Mouse (Mus musculus): ENCODE results near the gene Ppm1h. TPM values are rescaled to one million over a fixed set of nuclear protein-coding genes. Genes with fewer than 3 reads are reported as not detected.
A peak's percentile ranks its signal among the peaks of the same experiment; 100 is the strongest.
"Not testable (repeated sequence)": the region's sequence is repeated elsewhere in the genome, so short reads cannot be mapped to it uniquely, and the experiment has no call there.

Ppm1h gene
- total and polyA plus RNA-seq, 2 experiments from 2014 or later = 31.1 to 31.7 TPM

DNA sequence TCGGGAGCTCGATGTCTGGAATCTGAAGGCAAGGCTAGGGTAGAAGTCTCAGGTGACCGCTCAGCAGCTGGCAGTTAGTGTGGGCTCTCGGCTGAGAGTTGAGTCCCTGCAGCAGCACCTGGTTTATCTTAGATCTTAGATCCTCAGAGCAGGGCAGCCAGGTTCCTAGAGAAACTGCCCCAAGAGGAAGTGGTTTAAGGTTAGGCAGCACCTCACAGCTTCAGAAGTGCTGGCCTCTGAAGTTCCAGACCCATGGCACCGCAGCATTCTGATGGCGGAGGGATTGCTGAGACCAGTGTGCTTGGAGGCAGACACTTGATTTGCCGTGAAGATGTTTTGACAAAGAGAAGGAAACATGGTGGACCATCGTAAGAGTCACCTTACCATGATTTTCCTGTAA is 237.3 kb downstream of the Ppm1h start:
- no peaks in the 10 kb centered on the region for H3K27me3 ChIP-seq (ENCODE audit: insufficient read depth, low read length)
- no peaks in the 10 kb centered on the region for H3K36me3 ChIP-seq (ENCODE audit: insufficient read depth)
- no peak for TF ChIP-seq CTCF (IDR thresholded peaks at IDR 0.05; ENCODE audit: low read depth)
- H3K4me1 ChIP-seq (ENCODE audit: insufficient read depth) = 0 out of 2 replicates have a peak, but pooled peaks cover 10% of the 10 kb centered on the region
- no peaks in the 10 kb centered on the region for H3K9me3 ChIP-seq (ENCODE audit: low read length)
- 89% methylated on average over 8 of the region's 8 CpGs for WGBS
- H3K4me3 ChIP-seq (ENCODE audit: low read depth, low read length) = no peak overlapping the region
- ATAC-seq (no peak), DNase-seq (no peak)
- no peak overlapping the region for H3K9ac ChIP-seq
- no peak overlapping the region for H3K4me2 ChIP-seq (ENCODE audit: low read depth)
- no peak overlapping the region for H3K27ac ChIP-seq (ENCODE audit: low read depth, low read length)

DNA sequence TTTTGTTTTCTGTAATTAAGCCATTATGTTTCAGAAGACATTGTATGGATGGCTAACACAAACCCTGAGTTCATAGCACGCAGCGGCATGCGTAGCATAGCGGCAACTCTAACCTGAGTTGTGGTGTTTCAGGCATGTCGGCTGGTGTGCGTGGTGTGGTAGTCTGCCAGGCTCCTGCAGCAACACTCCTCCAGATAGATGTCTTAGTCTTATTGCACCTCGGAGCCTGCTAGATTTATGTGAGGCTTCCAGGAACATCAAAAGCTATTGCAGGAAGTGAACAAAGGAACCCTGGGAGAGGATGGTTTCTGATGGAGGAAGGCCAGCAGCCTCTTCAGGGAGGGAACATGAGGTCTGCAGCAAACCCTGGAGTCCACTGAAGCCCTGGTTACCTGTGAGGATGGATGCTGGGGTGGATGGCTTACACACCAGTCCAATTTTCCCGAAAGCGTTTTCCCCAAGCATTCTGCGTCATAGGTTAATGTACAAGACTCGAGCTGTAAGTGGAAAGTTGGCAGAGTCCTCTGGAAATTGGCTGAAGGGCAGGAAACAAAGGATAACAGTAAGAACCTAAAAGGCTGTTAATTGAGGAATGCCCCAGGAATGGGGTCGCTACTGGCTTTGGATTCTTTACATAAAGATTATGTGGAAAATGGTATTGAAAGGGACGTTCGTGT is 239.2 kb downstream of the Ppm1h start:
- no peak overlapping the region for H3K27ac ChIP-seq (ENCODE audit: low read depth, low read length)
- H3K4me3 ChIP-seq (ENCODE audit: low read depth, low read length) = no peak overlapping the region
- no peaks in the 10 kb centered on the region; the same call in 1 of the 2 replicates for H3K36me3 ChIP-seq (ENCODE audit: insufficient read depth)
- no peaks in the 10 kb centered on the region for H3K9me3 ChIP-seq (ENCODE audit: low read length)
- ATAC-seq (no peak), DNase-seq (no peak)
- 0 out of 2 replicates have a peak, but pooled peaks cover under 1% of the 10 kb centered on the region for H3K4me1 ChIP-seq (ENCODE audit: insufficient read depth)
- no peaks in the 10 kb centered on the region for H3K27me3 ChIP-seq (ENCODE audit: insufficient read depth, low read length)
- no peak overlapping the region for H3K9ac ChIP-seq
- no peak for TF ChIP-seq CTCF (IDR thresholded peaks at IDR 0.05; ENCODE audit: low read depth)
- 83% methylated on average over 14 of the region's 14 CpGs for WGBS
- no peak overlapping the region for H3K4me2 ChIP-seq (ENCODE audit: low read depth)

DNA sequence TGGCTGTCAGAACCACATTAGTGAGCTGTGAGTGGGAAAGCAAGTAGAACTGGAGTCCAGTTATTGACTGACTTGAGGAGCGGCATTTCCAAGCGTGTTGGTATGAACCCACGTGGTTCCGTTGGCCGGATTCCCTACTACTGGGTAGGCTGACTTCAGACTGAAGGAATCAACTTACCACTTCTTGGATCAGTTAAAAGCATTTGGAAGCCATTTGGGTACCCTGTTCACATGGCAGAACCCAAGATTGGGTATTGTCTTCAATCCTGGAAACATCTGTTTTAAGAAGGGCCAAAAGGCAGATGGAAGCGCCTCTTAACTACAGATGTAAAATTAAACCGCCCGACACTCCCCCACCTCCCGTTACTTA is 239.7 kb downstream of the Ppm1h start:
- Histone ChIP-seq H3K36me3 (ENCODE audit: insufficient read depth) (no peaks in the 10 kb centered on the region; the same call in 1 of the 2 replicates), H3K4me2 (ENCODE audit: low read depth) (no peak overlapping the region), H3K27ac (ENCODE audit: low read depth, low read length) (no peak overlapping the region), H3K4me3 (ENCODE audit: low read depth, low read length) (no peak overlapping the region), H3K4me1 (ENCODE audit: insufficient read depth) (no peaks in the 10 kb centered on the region), H3K27me3 (ENCODE audit: insufficient read depth, low read length) (no peaks in the 10 kb centered on the region), H3K9me3 (ENCODE audit: low read length) (no peaks in the 10 kb centered on the region), H3K9ac (no peak overlapping the region)
- WGBS = 91% methylated on average over 9 of the region's 9 CpGs
- DNase-seq (no peak), ATAC-seq (no peak)
- TF ChIP-seq CTCF (IDR thresholded peaks at IDR 0.05; ENCODE audit: low read depth) = no peak

DNA sequence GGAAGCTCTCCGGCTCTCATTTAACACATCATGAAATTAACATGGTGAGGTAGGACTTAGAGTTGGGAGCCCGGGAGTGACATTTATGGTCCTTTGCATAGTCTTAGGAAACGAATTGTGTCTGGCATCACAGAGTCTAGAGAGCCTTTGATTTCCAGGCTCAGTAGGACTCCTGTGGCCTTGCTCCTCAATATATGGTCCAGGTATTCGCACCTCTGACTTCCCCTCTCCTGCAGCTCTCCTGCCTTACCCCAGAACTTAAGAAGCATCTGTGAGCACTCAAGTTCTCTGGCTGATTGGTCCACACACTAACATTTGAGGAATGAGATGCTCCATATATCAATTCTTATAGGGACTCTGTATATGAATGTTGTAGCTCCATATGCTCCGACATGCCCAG is 240.2 kb downstream of the Ppm1h start:
- Histone ChIP-seq H3K9me3 (ENCODE audit: low read length) (no peaks in the 10 kb centered on the region), H3K36me3 (ENCODE audit: insufficient read depth) (no peaks in the 10 kb centered on the region; the same call in 1 of the 2 replicates), H3K27me3 (ENCODE audit: insufficient read depth, low read length) (no peaks in the 10 kb centered on the region), H3K4me3 (ENCODE audit: low read depth, low read length) (no peak overlapping the region), H3K4me1 (ENCODE audit: insufficient read depth) (no peaks in the 10 kb centered on the region), H3K27ac (ENCODE audit: low read depth, low read length) (no peak overlapping the region), H3K9ac (no peak overlapping the region), H3K4me2 (ENCODE audit: low read depth) (no peak overlapping the region)
- 91% methylated on average over 5 of the region's 5 CpGs for WGBS
- DNase-seq (no peak), ATAC-seq (no peak)
- TF ChIP-seq CTCF (IDR thresholded peaks at IDR 0.05; ENCODE audit: low read depth) = no peak

DNA sequence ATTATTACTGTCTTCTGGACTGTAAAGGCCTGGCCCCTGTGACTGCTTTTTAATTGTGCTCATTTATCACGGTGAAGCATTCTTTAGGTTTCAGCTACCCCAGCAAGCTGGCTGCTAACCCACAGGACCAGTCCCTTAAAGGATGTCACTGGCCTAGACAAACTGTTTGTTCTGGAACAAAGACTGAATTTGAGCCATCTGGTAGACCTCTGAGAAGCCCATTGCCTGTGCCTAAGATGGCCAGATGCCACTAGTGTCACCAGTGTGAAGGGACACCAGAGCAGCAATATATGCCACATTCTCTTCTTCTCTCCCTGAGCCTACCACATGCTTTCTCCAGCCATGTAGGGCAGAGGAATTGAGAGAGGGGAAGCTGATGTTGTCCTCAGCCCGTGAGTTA is 240.9 kb downstream of the Ppm1h start:
- Histone ChIP-seq H3K9ac (no peak overlapping the region), H3K27me3 (ENCODE audit: insufficient read depth, low read length) (no peaks in the 10 kb centered on the region), H3K27ac (ENCODE audit: low read depth, low read length) (no peak overlapping the region), H3K4me3 (ENCODE audit: low read depth, low read length) (no peak overlapping the region), H3K4me2 (ENCODE audit: low read depth) (no peak overlapping the region), H3K36me3 (ENCODE audit: insufficient read depth) (no peaks in the 10 kb centered on the region; the same call in 1 of the 2 replicates), H3K9me3 (ENCODE audit: low read length) (no peaks in the 10 kb centered on the region), H3K4me1 (ENCODE audit: insufficient read depth) (no peaks in the 10 kb centered on the region)
- WGBS = 67% methylated on average over 2 of the region's 2 CpGs
- DNase-seq (no peak), ATAC-seq (no peak)
- TF ChIP-seq CTCF (IDR thresholded peaks at IDR 0.05; ENCODE audit: low read depth) = no peak

DNA sequence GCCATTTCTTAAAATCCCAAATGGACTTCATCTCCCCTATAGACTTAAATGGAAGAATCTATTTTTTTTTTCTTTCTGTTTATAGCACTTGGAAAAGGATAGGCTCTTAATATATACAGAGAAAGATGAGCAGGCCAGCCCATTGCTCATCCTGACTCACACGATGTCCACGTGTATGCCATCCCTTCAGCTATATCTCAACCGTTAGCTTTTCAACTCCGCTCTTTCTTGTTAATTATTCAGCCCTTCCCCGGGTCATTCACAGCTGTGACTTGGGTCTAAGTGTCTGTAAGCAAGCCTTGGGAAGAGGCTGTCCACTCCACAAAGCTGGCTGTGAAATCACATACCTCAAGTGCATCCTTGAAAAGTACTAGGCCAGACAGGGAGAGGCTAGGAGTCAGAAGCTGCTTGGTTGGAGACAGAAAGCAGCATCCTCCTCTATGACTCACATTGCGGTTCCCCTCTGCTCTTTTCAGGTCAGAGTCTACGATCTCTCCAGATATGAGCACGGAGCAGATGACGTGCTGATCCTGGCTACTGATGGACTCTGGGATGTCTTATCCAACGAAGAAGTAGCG is 241.7 kb downstream of the Ppm1h start:
- Histone ChIP-seq H3K4me2 (ENCODE audit: low read depth) (no peak overlapping the region), H3K36me3 (ENCODE audit: insufficient read depth) (no peaks in the 10 kb centered on the region; the same call in 1 of the 2 replicates), H3K27ac (ENCODE audit: low read depth, low read length) (no peak overlapping the region), H3K9ac (no peak overlapping the region), H3K4me1 (ENCODE audit: insufficient read depth) (no peaks in the 10 kb centered on the region), H3K27me3 (ENCODE audit: insufficient read depth, low read length) (no peaks in the 10 kb centered on the region), H3K9me3 (ENCODE audit: low read length) (no peaks in the 10 kb centered on the region), H3K4me3 (ENCODE audit: low read depth, low read length) (no peak overlapping the region)
- 93% methylated on average over 11 of the region's 11 CpGs for WGBS
- TF ChIP-seq CTCF (IDR thresholded peaks at IDR 0.05; ENCODE audit: low read depth) = no peak
- DNase-seq = no peak
- ATAC-seq = no peak

DNA sequence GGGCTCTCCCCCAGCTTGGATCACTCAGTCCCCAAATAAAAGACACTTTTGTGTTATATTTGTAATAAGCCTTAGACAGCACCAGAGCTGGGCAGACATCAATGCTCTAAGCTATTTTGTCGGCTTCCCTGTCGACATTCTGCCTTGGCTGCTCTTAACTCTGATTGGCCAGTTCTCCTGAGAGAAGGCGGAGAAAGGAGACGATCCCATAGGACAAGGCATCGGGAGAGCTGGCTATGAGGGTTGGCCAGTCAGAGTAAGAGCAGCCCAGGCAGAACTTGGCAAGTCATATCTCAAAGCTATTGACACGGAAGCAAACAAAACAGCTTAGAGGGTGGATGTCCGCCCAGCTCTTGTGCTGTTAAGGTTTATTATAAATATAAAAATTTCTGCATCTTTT is 243.7 kb downstream of the Ppm1h start:
- H3K9ac ChIP-seq = no peak overlapping the region
- no peaks in the 10 kb centered on the region for H3K4me1 ChIP-seq (ENCODE audit: insufficient read depth)
- peak; percentile 69 for ATAC-seq
- no peaks in the 10 kb centered on the region for H3K27me3 ChIP-seq (ENCODE audit: insufficient read depth, low read length)
- H3K9me3 ChIP-seq (ENCODE audit: low read length) = no peaks in the 10 kb centered on the region
- 34% methylated on average over 7 of the region's 7 CpGs for WGBS
- TF ChIP-seq CTCF (IDR thresholded peaks at IDR 0.05; ENCODE audit: low read depth) = no peak
- H3K27ac ChIP-seq (ENCODE audit: low read depth, low read length) = no peak overlapping the region
- no peaks in the 10 kb centered on the region; the same call in 1 of the 2 replicates for H3K36me3 ChIP-seq (ENCODE audit: insufficient read depth)
- no peak overlapping the region for H3K4me3 ChIP-seq (ENCODE audit: low read depth, low read length)
- H3K4me2 ChIP-seq (ENCODE audit: low read depth) = no peak overlapping the region
- no peak for DNase-seq

DNA sequence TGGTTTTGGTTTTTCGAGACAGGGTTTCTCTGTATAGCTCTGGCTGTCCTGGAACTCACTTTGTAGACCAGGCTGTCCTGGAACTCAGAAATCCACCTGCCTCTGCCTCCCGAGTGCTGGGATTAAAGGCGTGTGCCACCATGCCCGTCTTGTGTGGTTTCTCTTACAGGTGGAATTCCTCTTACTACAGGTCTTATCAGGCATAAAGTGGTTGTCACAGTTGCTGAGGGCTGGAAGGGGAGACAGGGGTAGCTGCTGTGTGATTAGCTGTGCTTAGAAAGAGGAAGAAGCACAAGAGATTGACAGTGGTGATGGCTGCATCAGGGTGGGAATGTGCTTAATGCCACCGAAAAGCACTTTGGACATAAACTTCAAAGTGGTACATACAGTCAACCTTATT is 246.0 kb downstream of the Ppm1h start:
- DNase-seq; H3K4me1 ChIP-seq (ENCODE audit: insufficient read depth); H3K27ac ChIP-seq (ENCODE audit: low read depth, low read length); H3K9me3 ChIP-seq (ENCODE audit: low read length); H3K9ac ChIP-seq; H3K4me2 ChIP-seq (ENCODE audit: low read depth); ATAC-seq; H3K4me3 ChIP-seq (ENCODE audit: low read depth, low read length); H3K27me3 ChIP-seq (ENCODE audit: insufficient read depth, low read length); H3K36me3 ChIP-seq (ENCODE audit: insufficient read depth): not testable (repeated sequence)
- 79% methylated on average over 5 of the region's 5 CpGs for WGBS

Measured in forebrain, postnatal 0 days (tissue).